Mouse (Mus musculus): ENCODE measurements at regions not wholly inside any gene's neighbourhood (a gene's known extent, or its start where the extent isn't known, plus 50 kb on each side); places are given as distances from the start of the nearest gene placed in this dataset.
A peak's percentile ranks its signal among the peaks of the same experiment; 100 is the strongest.

- DNase-seq (ENCODE audit: low read depth, low spot score), result no peak
These were observed 354.7 kb downstream of the Ice1 start for GRCm38 (mm10) chr13:70282731-70283130.

- DNase-seq (ENCODE audit: low read depth, low spot score), result no peak
These were observed 354.2 kb downstream of the Ice1 start for GRCm38 (mm10) chr13:70283231-70283630.

GRCm38 (mm10) chr13:70292713-70293112, 344.7 kb downstream of the Ice1 start:
- no peak for DNase-seq (ENCODE audit: low read depth, low spot score)

GRCm38 (mm10) chr13:70303953-70304525, 333.4 kb downstream of the Ice1 start:
- DNase-seq (ENCODE audit: low read depth, low spot score), result no peak

- DNase-seq (ENCODE audit: low read depth, low spot score), result no peak
These were observed 326.9 kb downstream of the Ice1 start for GRCm38 (mm10) chr13:70310516-70310915.

- DNase-seq (ENCODE audit: low read depth, low spot score), result no peak
These were observed 326.0 kb downstream of the Ice1 start for GRCm38 (mm10) chr13:70311226-70312055.

GRCm38 (mm10) chr13:70313205-70313604, 324.2 kb downstream of the Ice1 start:
- DNase-seq (ENCODE audit: low read depth, low spot score), result no peak

- no peak for DNase-seq (ENCODE audit: low read depth, low spot score)
These were observed 313.9 kb downstream of the Ice1 start for GRCm38 (mm10) chr13:70323537-70323936.

- no peak for DNase-seq (ENCODE audit: low read depth, low spot score)
These were observed 301.4 kb downstream of the Ice1 start for GRCm38 (mm10) chr13:70336069-70336468.

- DNase-seq (ENCODE audit: low read depth, low spot score), result no peak
These were observed 297.0 kb downstream of the Ice1 start for GRCm38 (mm10) chr13:70340437-70340836.

GRCm38 (mm10) chr13:70343191-70343734, 294.2 kb downstream of the Ice1 start:
- DNase-seq (ENCODE audit: low read depth, low spot score), result no peak

GRCm38 (mm10) chr13:70343911-70344310, 293.5 kb downstream of the Ice1 start:
- DNase-seq (ENCODE audit: low read depth, low spot score), result no peak

GRCm38 (mm10) chr13:70344311-70344710, 293.1 kb downstream of the Ice1 start:
- DNase-seq (ENCODE audit: low read depth, low spot score), result no peak

GRCm38 (mm10) chr13:70348456-70348855, 289.0 kb downstream of the Ice1 start:
- DNase-seq (ENCODE audit: low read depth, low spot score), result no peak

GRCm38 (mm10) chr13:70348965-70349364, 288.5 kb downstream of the Ice1 start:
- no peak for DNase-seq (ENCODE audit: low read depth, low spot score)

- DNase-seq (ENCODE audit: low read depth, low spot score), result no peak
These were observed 267.8 kb downstream of the Ice1 start for GRCm38 (mm10) chr13:70369647-70370046.

GRCm38 (mm10) chr13:70380772-70381171, 256.7 kb downstream of the Ice1 start:
- peak; percentile 47 for DNase-seq (ENCODE audit: low read depth, low spot score)

- no peak for DNase-seq (ENCODE audit: low read depth, low spot score)
These were observed 252.1 kb downstream of the Ice1 start for GRCm38 (mm10) chr13:70385292-70385691.

GRCm38 (mm10) chr13:70412788-70413187, 224.6 kb downstream of the Ice1 start:
- DNase-seq (ENCODE audit: low read depth, low spot score), result no peak

- peak; percentile 32 for DNase-seq (ENCODE audit: low read depth, low spot score)
These were observed 219.3 kb downstream of the Ice1 start for GRCm38 (mm10) chr13:70418156-70418555.

GRCm38 (mm10) chr13:70439419-70439818, 198.0 kb downstream of the Ice1 start:
- no peak for DNase-seq (ENCODE audit: low read depth, low spot score)

GRCm38 (mm10) chr13:70446940-70447339, 190.5 kb downstream of the Ice1 start:
- no peak for DNase-seq (ENCODE audit: low read depth, low spot score)
